Mouse (Mus musculus) heart, embryonic 16.5 days (tissue): ENCODE data around the gene Hibadh. TPM values are rescaled to one million over a fixed set of nuclear protein-coding genes. Genes with fewer than 3 reads are reported as not detected.

Experiments used
- ATAC-seq: fragments of 200-750 bp; cut with Nextera tagmentation; replicated peaks from 2 replicates; pipeline ENCODE4 v1.8.0; 2017; ENCODE audit warnings: moderate number of reproducible peaks; ENCODE audit not compliant: insufficient read depth, low FRiP score; ENCODE audit errors: extremely low read depth
- H3K27ac ChIP-seq: fragments of 300-500 bp; sonication (generic); 2 replicates; pipeline ENCODE4 v1.5.1; 2014; ENCODE audit warnings: mild to moderate bottlenecking, low read length, control low read depth, moderate library complexity
- H3K27me3 ChIP-seq: fragments of 300-500 bp; sonication (generic); 2 replicates; pipeline ENCODE4 v1.6.1; 2014; ENCODE audit warnings: low read length, mixed read lengths; ENCODE audit not compliant: control insufficient read depth, insufficient read depth
- H3K36me3 ChIP-seq: fragments of 300-500 bp; sonication (generic); 2 replicates; pipeline ENCODE4 v1.6.1; 2014; ENCODE audit not compliant: control insufficient read depth, insufficient read depth
- H3K4me1 ChIP-seq: fragments of 300-500 bp; sonication (generic); 2 replicates; pipeline ENCODE4 v1.6.1; 2014; ENCODE audit warnings: low read length, mixed read lengths; ENCODE audit not compliant: control insufficient read depth, insufficient read depth
- H3K4me2 ChIP-seq: fragments of 300-500 bp; sonication (generic); 2 replicates; pipeline ENCODE4 v1.6.1; 2014; ENCODE audit warnings: low read depth, mild to moderate bottlenecking, control low read depth, low read length
- H3K4me3 ChIP-seq: fragments of 300-500 bp; sonication (generic); 2 replicates; pipeline ENCODE4 v1.5.1; 2014; ENCODE audit warnings: mild to moderate bottlenecking, control low read depth, low read length
- H3K9ac ChIP-seq: fragments of 300-500 bp; sonication (generic); 2 replicates; pipeline ENCODE4 v1.6.1; 2014; ENCODE audit warnings: low read length, control low read depth
- H3K9me3 ChIP-seq: fragments of 300-500 bp; sonication (generic); replicated peaks from 2 replicates; pipeline ENCODE4 v1.6.1; 2016; ENCODE audit warnings: low read length; ENCODE audit not compliant: control insufficient read depth
- WGBS: fragments of 180-500 bp; shearing (Covaris S2); extraction: QIAGEN DNeasy Blood & Tissue Kit; methylation state at CpG from one replicate; pipeline ENCODE4 v1.1.7; 2014; 5-methylcytosine and 5-hydroxymethylcytosine counted together
- polyA plus RNA-seq: library from polyadenylated mRNA; unstranded; fragments of >200 nt; fragmentation: Nextera tagmentation; extraction: Ambion mirVana; gene quantifications from 2 replicates; pipeline ENCODE4 v1.2.1, GENCODE M21; 2015

Gene Hibadh
- polyA plus RNA-seq, 1 experiment from 2014 or later, result 203 TPM

GRCm38 (mm10) chr6:52502986-52503385 is 137.2 kb downstream of the Hibadh start:
- no peaks in the 10 kb centered on the region for H3K27me3 ChIP-seq
- H3K4me1 ChIP-seq, result no peaks in the 10 kb centered on the region
- H3K4me3 ChIP-seq, result no peak overlapping the region
- 77% methylated on average over 2 of the region's 2 CpGs for WGBS
- H3K9ac ChIP-seq, result no peak overlapping the region
- no peak overlapping the region for H3K27ac ChIP-seq
- no peaks in the 10 kb centered on the region for H3K36me3 ChIP-seq
- H3K9me3 ChIP-seq, result no peaks in the 10 kb centered on the region
- H3K4me2 ChIP-seq, result no peak overlapping the region
- no peak for ATAC-seq

- no peaks in the 10 kb centered on the region for H3K27me3 ChIP-seq
- 68% methylated on average over 1 of the region's 1 CpGs for WGBS
- H3K4me1 ChIP-seq, result no peaks in the 10 kb centered on the region
- no peaks in the 10 kb centered on the region for H3K9me3 ChIP-seq
- H3K27ac ChIP-seq, result no peak overlapping the region
- no peaks in the 10 kb centered on the region for H3K36me3 ChIP-seq
- no peak overlapping the region for H3K4me3 ChIP-seq
- H3K9ac ChIP-seq, result no peak overlapping the region
- no peak for ATAC-seq
- H3K4me2 ChIP-seq, result no peak overlapping the region
These were observed 138.7 kb downstream of the Hibadh start for GRCm38 (mm10) chr6:52501479-52501878.

Other genes starting within 250 kb of the Hibadh start
- 112 and 113 TPM in 2 replicates for gene Tax1bp1, start 73.3 kb upstream of the Hibadh start, polyA plus RNA-seq